Mouse (Mus musculus) heart, embryonic 13.5 days (tissue): ENCODE results near the gene Psmg3. TPM values are rescaled to one million over a fixed set of nuclear protein-coding genes. Genes with fewer than 3 reads are reported as not detected.

Experiments
- ATAC-seq: fragments of 200-750 bp; cut with Nextera tagmentation; 2 replicates; pipeline ENCODE4 v1.8.0; 2017; ENCODE audit warnings: moderate TSS enrichment; ENCODE audit not compliant: insufficient number of reproducible peaks, low FRiP score, low TSS enrichment; ENCODE audit errors: extremely low read depth
- H3K27ac ChIP-seq: fragments of 300-500 bp; sonication (generic); replicated peaks from 2 replicates; pipeline ENCODE4 v1.5.1; 2015; ENCODE audit warnings: moderate library complexity, mild to moderate bottlenecking, inconsistent platforms
- H3K27me3 ChIP-seq: fragments of 300-500 bp; sonication (generic); replicated peaks from 2 replicates; pipeline ENCODE4 v1.6.1; 2015; ENCODE audit warnings: mild to moderate bottlenecking, inconsistent platforms
- H3K36me3 ChIP-seq: fragments of 300-500 bp; sonication (generic); 2 replicates; pipeline ENCODE4 v1.6.1; 2015; ENCODE audit warnings: mild to moderate bottlenecking, inconsistent platforms
- H3K4me1 ChIP-seq: fragments of 300-500 bp; sonication (generic); 2 replicates; pipeline ENCODE4 v1.6.1; 2015; ENCODE audit warnings: inconsistent platforms
- H3K4me2 ChIP-seq: fragments of 300-500 bp; sonication (generic); 2 replicates; pipeline ENCODE4 v1.6.1; 2015; ENCODE audit warnings: inconsistent platforms, mild to moderate bottlenecking, moderate library complexity
- H3K4me3 ChIP-seq: fragments of 300-500 bp; sonication (generic); 2 replicates; pipeline ENCODE4 v1.5.1; 2015; ENCODE audit warnings: moderate library complexity, mild to moderate bottlenecking, inconsistent platforms
- H3K9ac ChIP-seq: fragments of 300-500 bp; sonication (generic); 2 replicates; pipeline ENCODE4 v1.6.1; 2015; ENCODE audit warnings: inconsistent platforms, mild to moderate bottlenecking, moderate library complexity
- H3K9me3 ChIP-seq: fragments of 300-500 bp; sonication (generic); 2 replicates; pipeline ENCODE4 v1.6.1; 2016; ENCODE audit warnings: inconsistent platforms
- WGBS: fragments of 180-500 bp; shearing (Covaris S2); methylation state at CpG from one replicate; pipeline ENCODE4 v1.1.7; 2015; ENCODE audit warnings: mixed read lengths; 5-methylcytosine and 5-hydroxymethylcytosine counted together
- polyA plus RNA-seq: library from polyadenylated mRNA; unstranded; fragments of >200 nt; fragmentation: Nextera tagmentation; extraction: Ambion mirVana; gene quantifications from 2 replicates; pipeline ENCODE4 v1.2.1, GENCODE M21; 2015

The Psmg3 gene
- polyA plus RNA-seq, 1 experiment from 2014 or later, result 41.3 TPM

GRCm38 (mm10) chr5:139792966-139793337 lies 33.7 kb downstream of the Psmg3 start:
- H3K27me3 ChIP-seq, result no peaks in the 10 kb centered on the region
- H3K9ac ChIP-seq, result peak overlapping the region; percentile 94
- 12% methylated on average over 3 of the region's 3 CpGs for WGBS
- peak overlapping the region; percentile 98 for H3K4me3 ChIP-seq
- H3K4me2 ChIP-seq, result peak overlapping the region; percentile 99
- H3K36me3 ChIP-seq, result no peaks in the 10 kb centered on the region
- peak overlapping the region; percentile 99 for H3K27ac ChIP-seq
- ATAC-seq, result no peak
- no peaks in the 10 kb centered on the region for H3K9me3 ChIP-seq
- peaks cover 66% of the 10 kb centered on the region for H3K4me1 ChIP-seq

- WGBS, result 7% methylated on average over 11 of the region's 11 CpGs
- H3K4me3 ChIP-seq, result peak overlapping the region; percentile 98
- H3K4me1 ChIP-seq, result peaks cover 59% of the 10 kb centered on the region
- no peak for ATAC-seq
- peak overlapping the region; percentile 99 for H3K27ac ChIP-seq
- H3K27me3 ChIP-seq, result no peaks in the 10 kb centered on the region
- H3K9me3 ChIP-seq, result no peaks in the 10 kb centered on the region
- H3K9ac ChIP-seq, result peak overlapping the region; percentile 94
- H3K36me3 ChIP-seq, result no peaks in the 10 kb centered on the region
- H3K4me2 ChIP-seq, result peak overlapping the region; percentile 99
These were observed 34.4 kb downstream of the Psmg3 start for GRCm38 (mm10) chr5:139792159-139792775.

- peak within 1 kb of the TSS; percentile 98 for H3K4me3 ChIP-seq
- H3K9me3 ChIP-seq, result no peaks in the 10 kb centered on the region
- WGBS, result under 1% methylated on average over 92 of the region's 92 CpGs
- H3K27ac ChIP-seq, result peak within 1 kb of the TSS; percentile 99
- H3K4me2 ChIP-seq, result peak within 1 kb of the TSS; percentile 99
- peak; percentile 86 for ATAC-seq
- H3K27me3 ChIP-seq, result no peaks in the 10 kb centered on the region
- H3K9ac ChIP-seq, result peak within 1 kb of the TSS; percentile 94
- H3K36me3 ChIP-seq, result no peaks in the 10 kb centered on the region
- peaks cover 52% of the 10 kb centered on the region for H3K4me1 ChIP-seq
These were observed 35.2 kb downstream of the Psmg3 start, which contains the start of gene Mafk for GRCm38 (mm10) chr5:139791227-139792158. TSS of gene Mafk (plus strand) at chr5:139791513.

- WGBS, result 39% methylated on average over 4 of the region's 4 CpGs
- H3K27me3 ChIP-seq, result no peaks in the 10 kb centered on the region
These were observed 37.2 kb downstream of the Psmg3 start for GRCm38 (mm10) chr5:139789466-139789865.

GRCm38 (mm10) chr5:139781406-139781805 lies 45.3 kb downstream of the Psmg3 start:
- Histone ChIP-seq H3K27me3 (no peaks in the 10 kb centered on the region), H3K9ac (no peak overlapping the region), H3K36me3 (no peaks in the 10 kb centered on the region), H3K27ac (no peak overlapping the region), H3K4me1 (no peaks in the 10 kb centered on the region), H3K4me2 (no peak overlapping the region), H3K4me3 (no peak overlapping the region), H3K9me3 (no peaks in the 10 kb centered on the region)
- 60% methylated on average over 8 of the region's 8 CpGs for WGBS
- no peak for ATAC-seq

More at GRCm38 (mm10) chr5:139789466-139789865, 37.2 kb downstream of the Psmg3 start:
- Histone ChIP-seq H3K27ac (no peak overlapping the region), H3K9me3 (no peaks in the 10 kb centered on the region), H3K36me3 (no peaks in the 10 kb centered on the region), H3K4me2 (no peak overlapping the region), H3K4me3 (no peak overlapping the region), H3K9ac (no peak overlapping the region), H3K4me1 (peaks cover 32% of the 10 kb centered on the region)
- no peak for ATAC-seq

GRCm38 (mm10) chr5:139776966-139777365 lies 49.7 kb downstream of the Psmg3 start:
- Histone ChIP-seq H3K9ac (no peak overlapping the region), H3K4me3 (no peak overlapping the region), H3K4me2 (no peak overlapping the region), H3K27me3 (no peaks in the 10 kb centered on the region), H3K9me3 (no peaks in the 10 kb centered on the region), H3K36me3 (peaks cover 22% of the 10 kb centered on the region), H3K27ac (no peak overlapping the region), H3K4me1 (peaks cover 11% of the 10 kb centered on the region)
- 68% methylated on average over 5 of the region's 5 CpGs for WGBS
- no peak for ATAC-seq

- no peaks in the 10 kb centered on the region for H3K27me3 ChIP-seq
- H3K27ac ChIP-seq, result no peak within 1 kb of the TSS
- WGBS, result 1% methylated on average over 55 of the region's 55 CpGs
- peaks cover 38% of the 10 kb centered on the region for H3K36me3 ChIP-seq
- peak within 1 kb of the TSS; percentile 86 for H3K9ac ChIP-seq
- peak within 1 kb of the TSS; percentile 76 for H3K4me3 ChIP-seq
- H3K9me3 ChIP-seq, result no peaks in the 10 kb centered on the region
- ATAC-seq, result peak; percentile 71
- peak within 1 kb of the TSS; percentile 95 for H3K4me2 ChIP-seq
- H3K4me1 ChIP-seq, result peaks cover 11% of the 10 kb centered on the region
These were observed 51.3 kb downstream of the Psmg3 start, which contains the start of gene Ints1 for GRCm38 (mm10) chr5:139775216-139775926. TSS of gene Ints1 (minus strand) at chr5:139775674.

Other genes starting within 250 kb of the Psmg3 start
- 1.7 TPM in 2 replicates for gene Micall2, start 90.5 kb downstream of the Psmg3 start, polyA plus RNA-seq
- gene Ints1, start 51.2 kb downstream of the Psmg3 start, polyA plus RNA-seq, result 15.6 and 19.1 TPM in 2 replicates
- 17.6 and 21.7 TPM in 2 replicates for gene Mafk, start 35.4 kb downstream of the Psmg3 start, polyA plus RNA-seq
- gene Tmem184a, start 7.0 kb downstream of the Psmg3 start, polyA plus RNA-seq, result 0.37 and 0.55 TPM in 2 replicates
- 0.31 TPM in 1 of 2 replicates, not detected in the other for gene Gm26938, start 478 bp downstream of the Psmg3 start, polyA plus RNA-seq
- 0.05 TPM in 2 replicates for gene Elfn1, start 81.1 kb upstream of the Psmg3 start, polyA plus RNA-seq